11 mouse cellular contexts compared by ENCODE assay signal in genomic region chr4:10290326-10290725, GRCm38 (mm10).
DNase-seq lines count a peak whose midpoint lies in the region; ATAC-seq and TF ChIP-seq lines count a peak whose summit lies in the region.
"Had no signal": no experiment of that assay in that cellular context is flagged by ENCODE, and none has a peak within 500 bp of the region (broad histone marks: within the 10 kb centered on the region; RNA-seq: fewer than 3 reads in every experiment).

No protein-coding gene starts in this region.

- WGBS in heart, postnatal 0 days: 66% methylated on average over 3 of the region's 3 CpGs
- 66% methylated on average over 3 of the region's 3 CpGs for WGBS in heart, embryonic 10.5 days
- WGBS in liver, postnatal 0 days (ENCODE audit: insufficient replicate concordance): 53% methylated on average over 3 of the region's 3 CpGs
- WGBS in liver, embryonic 11.5 days: 64% methylated on average over 3 of the region's 3 CpGs

- TF ChIP-seq EP300 in heart, postnatal 0 days (IDR thresholded peaks at IDR 0.05; ENCODE audit: low read depth): no peak
- no peak for TF ChIP-seq EP300 in liver, postnatal 0 days (IDR thresholded peaks at IDR 0.05; ENCODE audit: low read depth)

- no peaks in the 10 kb centered on the region for H3K27me3 ChIP-seq in heart, postnatal 0 days (ENCODE audit: control insufficient read depth, insufficient read depth, low read length)
- H3K27me3 ChIP-seq in heart, embryonic 10.5 days (ENCODE audit: insufficient read depth, poor library complexity, severe bottlenecking): no peaks in the 10 kb centered on the region
- no peaks in the 10 kb centered on the region for H3K27me3 ChIP-seq in liver, postnatal 0 days (ENCODE audit: insufficient read depth, low read length)
- no peaks in the 10 kb centered on the region for H3K27me3 ChIP-seq in liver, embryonic 11.5 days (replicated peaks; ENCODE audit: control insufficient read depth, insufficient read depth, low read length)
- H3K27me3 ChIP-seq: liver, embryonic 15.5 days had no signal

- TF ChIP-seq CTCF in heart, postnatal 0 days (IDR thresholded peaks at IDR 0.05; ENCODE audit: low read depth): peak; percentile 48
- peak; percentile 33 for TF ChIP-seq CTCF in liver, postnatal 0 days (IDR thresholded peaks at IDR 0.05; ENCODE audit: low read depth)

- H3K4me2 ChIP-seq in heart, postnatal 0 days (ENCODE audit: low read depth, low read length): no peak overlapping the region
- no peak overlapping the region for H3K4me2 ChIP-seq in liver, postnatal 0 days (ENCODE audit: low read depth, low read length)
- no peak overlapping the region for H3K4me2 ChIP-seq in liver, embryonic 11.5 days
- H3K4me2 ChIP-seq: liver, embryonic 15.5 days had no signal

- H3K9me3 ChIP-seq in heart, postnatal 0 days (replicated peaks; ENCODE audit: control insufficient read depth, low read length): no peaks in the 10 kb centered on the region
- no peaks in the 10 kb centered on the region for H3K9me3 ChIP-seq in heart, embryonic 10.5 days
- H3K9me3 ChIP-seq in liver, postnatal 0 days (ENCODE audit: low read length): no peaks in the 10 kb centered on the region
- no peaks in the 10 kb centered on the region for H3K9me3 ChIP-seq in liver, embryonic 11.5 days (ENCODE audit: control insufficient read depth, low read length)
- H3K9me3 ChIP-seq: liver, embryonic 15.5 days had no signal

- no peak for DNase-seq in heart, postnatal 0 days (ENCODE audit: low spot score)
- DNase-seq in heart, embryonic 10.5 days (ENCODE audit: low spot score): no peak
- no peak for DNase-seq in liver, postnatal 0 days
- no peak for DNase-seq in liver, embryonic 11.5 days (ENCODE audit: low spot score)
- DNase-seq in R1 (ENCODE audit: low read depth, low spot score): peak; percentile 61
- peak; percentile 54 for DNase-seq in retina, embryonic 14.5 days (ENCODE audit: low spot score)
- DNase-seq in frontal cortex, postnatal 10 days (ENCODE audit: low spot score in 2 of 2): no peak
- DNase-seq: right cerebral cortex, postnatal 4 days had no signal

- 0 out of 2 replicates have a peak, but pooled peaks cover 6% of the 10 kb centered on the region for H3K4me1 ChIP-seq in heart, postnatal 0 days (ENCODE audit: control insufficient read depth, insufficient read depth)
- H3K4me1 ChIP-seq in heart, embryonic 10.5 days: no peaks in the 10 kb centered on the region
- H3K4me1 ChIP-seq in liver, postnatal 0 days (ENCODE audit: insufficient read depth): no peaks in the 10 kb centered on the region
- no peaks in the 10 kb centered on the region for H3K4me1 ChIP-seq in liver, embryonic 11.5 days (replicated peaks; ENCODE audit: control insufficient read depth, insufficient read depth, low read length)
- H3K4me1 ChIP-seq: liver, embryonic 15.5 days had no signal

- H3K36me3 ChIP-seq in heart, postnatal 0 days (replicated peaks; ENCODE audit: control insufficient read depth, insufficient read depth, low read length): no peaks in the 10 kb centered on the region
- H3K36me3 ChIP-seq in heart, embryonic 10.5 days: no peaks in the 10 kb centered on the region
- no peaks in the 10 kb centered on the region for H3K36me3 ChIP-seq in liver, postnatal 0 days (replicated peaks; ENCODE audit: insufficient read depth, low read length)
- no peaks in the 10 kb centered on the region for H3K36me3 ChIP-seq in liver, embryonic 11.5 days (ENCODE audit: control insufficient read depth, insufficient read depth, low read length)
- H3K36me3 ChIP-seq: liver, embryonic 15.5 days had no signal

- H3K27ac ChIP-seq in heart, postnatal 0 days (ENCODE audit: low read depth): no peak overlapping the region
- H3K27ac ChIP-seq in heart, embryonic 10.5 days: no peak overlapping the region
- H3K27ac ChIP-seq in liver, postnatal 0 days (ENCODE audit: low read depth): no peak overlapping the region
- no peak overlapping the region for H3K27ac ChIP-seq in liver, embryonic 11.5 days (ENCODE audit: low read depth, low read length)
- H3K27ac ChIP-seq: liver, embryonic 15.5 days had no signal

- ATAC-seq in heart, postnatal 0 days (ENCODE audit: insufficient read depth, low read depth): no peak; the same call in 1 of the 2 replicates
- ATAC-seq in liver, postnatal 0 days: no peak
- no peak for ATAC-seq in liver, embryonic 11.5 days (replicated peaks; ENCODE audit: low FRiP score)
- ATAC-seq: forebrain, embryonic 16.5 days had no signal

- H3K9ac ChIP-seq in heart, postnatal 0 days (replicated peaks; ENCODE audit: low read depth, low read length): no peak overlapping the region
- H3K9ac ChIP-seq in liver, postnatal 0 days (replicated peaks): no peak overlapping the region
- no peak overlapping the region for H3K9ac ChIP-seq in liver, embryonic 11.5 days (ENCODE audit: low read depth, low read length)
- H3K9ac ChIP-seq: liver, embryonic 15.5 days had no signal

- no peak overlapping the region for H3K4me3 ChIP-seq in heart, postnatal 0 days (ENCODE audit: low read depth, low read length)
- no peak overlapping the region for H3K4me3 ChIP-seq in heart, embryonic 10.5 days
- no peak overlapping the region for H3K4me3 ChIP-seq in liver, postnatal 0 days (ENCODE audit: low read depth, low read length)
- no peak overlapping the region for H3K4me3 ChIP-seq in liver, embryonic 11.5 days (ENCODE audit: low read depth, low read length)
- H3K4me3 ChIP-seq: liver, embryonic 15.5 days; myocyte had no signal

Comparison
In these comparisons a context has a peak if more than half of its experiments do, and no peak if none do; other contexts are left out.
1. DNase-seq: peak in R1 (single experiment) and retina, embryonic 14.5 days (single experiment); none in heart, postnatal 0 days (single experiment), heart, embryonic 10.5 days (single experiment), liver, postnatal 0 days (single experiment), liver, embryonic 11.5 days (single experiment) and frontal cortex, postnatal 10 days (0 of 2).